Comparison of ENCODE assay signal across 17 mouse cellular contexts in the genomic region with DNA sequence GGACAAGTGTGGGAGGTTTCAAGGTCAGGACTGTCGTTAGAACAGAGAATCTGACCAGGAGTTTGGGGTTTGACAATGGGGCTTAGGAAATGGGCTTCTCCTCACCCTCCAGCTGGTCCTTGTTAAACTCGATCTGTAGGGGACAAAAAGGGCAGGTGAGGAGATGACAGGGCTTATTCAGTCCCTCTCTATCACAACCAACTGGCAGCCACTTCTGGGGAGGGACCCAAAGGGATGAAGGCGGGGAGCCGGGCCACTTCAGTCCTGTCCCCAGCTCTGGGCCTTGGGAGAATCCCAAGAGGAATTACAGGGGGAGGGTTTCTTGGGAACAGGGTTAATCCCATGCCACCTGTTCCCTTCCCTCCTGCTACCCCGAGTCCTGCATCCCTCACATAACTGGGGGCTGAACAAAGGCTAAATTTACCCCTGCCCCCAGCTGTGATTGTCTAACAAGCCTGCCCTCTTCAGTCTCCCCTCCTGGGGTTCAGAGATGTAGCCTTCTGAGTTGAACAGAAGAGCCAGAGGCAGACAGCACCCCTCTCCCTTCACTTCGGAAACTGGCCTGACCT. TPM values are rescaled to one million over a fixed set of nuclear protein-coding genes. Genes with fewer than 3 reads are reported as not detected.
A peak's percentile ranks its signal among the peaks of the same experiment; 100 is the strongest.
DNase-seq lines count a peak whose midpoint lies in the region; ATAC-seq lines count a peak whose summit lies in the region.
"Had no signal": no experiment of that assay in that cellular context is flagged by ENCODE, and none has a peak within 500 bp of the region (broad histone marks: within the 10 kb centered on the region; RNA-seq: fewer than 3 reads in every experiment).

No protein-coding gene starts in this region.

- DNase-seq in heart, adult 9 months (ENCODE audit: low spot score in 2 of 2) = no peak
- no peak for DNase-seq in liver, embryonic 13.5 days
- DNase-seq in embryonic facial prominence, embryonic 10.5 days (ENCODE audit: low spot score) = no peak
- DNase-seq in retina, embryonic 14.5 days (ENCODE audit: low spot score) = no peak
- no peak for DNase-seq in left cerebral cortex, adult 8-10 months (ENCODE audit: low spot score in 2 of 2)
- DNase-seq: gastrocnemius, postnatal 36 days; kidney, postnatal 10 days; left cerebral cortex, postnatal 4 days; retina, postnatal 1 day; thymus, postnatal 36 days had no signal

- no peaks in the 10 kb centered on the region for H3K27me3 ChIP-seq in heart, embryonic 13.5 days (replicated peaks)
- no peaks in the 10 kb centered on the region for H3K27me3 ChIP-seq in liver, embryonic 13.5 days
- no peaks in the 10 kb centered on the region for H3K27me3 ChIP-seq in liver, embryonic 12.5 days (replicated peaks)
- H3K27me3 ChIP-seq in embryonic facial prominence, embryonic 10.5 days (replicated peaks; ENCODE audit: low read depth, poor library complexity, severe bottlenecking) = peaks cover 14% of the 10 kb centered on the region
- H3K27me3 ChIP-seq in limb, embryonic 12.5 days = peaks cover 7% of the 10 kb centered on the region; the same call in 1 of the 2 replicates

- no peak overlapping the region for H3K4me3 ChIP-seq in heart, embryonic 13.5 days
- H3K4me3 ChIP-seq in liver, embryonic 13.5 days (replicated peaks) = no peak overlapping the region
- H3K4me3 ChIP-seq in liver, embryonic 12.5 days = no peak overlapping the region
- H3K4me3 ChIP-seq in embryonic facial prominence, embryonic 10.5 days = peak overlapping the region; percentile 32; the same call in 1 of the 2 replicates
- H3K4me3 ChIP-seq in limb, embryonic 12.5 days (replicated peaks) = no peak overlapping the region
- H3K4me3 ChIP-seq: erythroblast, embryonic 14.5 days had no signal

- H3K36me3 ChIP-seq in heart, embryonic 13.5 days = peaks cover 9% of the 10 kb centered on the region
- peaks cover 7% of the 10 kb centered on the region for H3K36me3 ChIP-seq in liver, embryonic 13.5 days
- peaks cover 8% of the 10 kb centered on the region for H3K36me3 ChIP-seq in liver, embryonic 12.5 days
- peaks cover 10% of the 10 kb centered on the region for H3K36me3 ChIP-seq in embryonic facial prominence, embryonic 10.5 days (replicated peaks)
- H3K36me3 ChIP-seq in limb, embryonic 12.5 days = peaks cover 5% of the 10 kb centered on the region

- H3K9ac ChIP-seq in heart, embryonic 13.5 days = peak overlapping the region; percentile 26
- no peak overlapping the region for H3K9ac ChIP-seq in liver, embryonic 13.5 days
- H3K9ac ChIP-seq in liver, embryonic 12.5 days = no peak overlapping the region
- no peak overlapping the region for H3K9ac ChIP-seq in limb, embryonic 12.5 days (replicated peaks)

- H3K4me2 ChIP-seq in heart, embryonic 13.5 days = no peak overlapping the region
- H3K4me2 ChIP-seq in liver, embryonic 13.5 days = no peak overlapping the region
- H3K4me2 ChIP-seq in liver, embryonic 12.5 days = no peak overlapping the region
- H3K4me2 ChIP-seq in limb, embryonic 12.5 days = no peak overlapping the region

- no peaks in the 10 kb centered on the region for H3K9me3 ChIP-seq in heart, embryonic 13.5 days
- H3K9me3 ChIP-seq in liver, embryonic 13.5 days (replicated peaks) = no peaks in the 10 kb centered on the region
- H3K9me3 ChIP-seq in liver, embryonic 12.5 days (replicated peaks) = no peaks in the 10 kb centered on the region
- H3K9me3 ChIP-seq in embryonic facial prominence, embryonic 10.5 days = no peaks in the 10 kb centered on the region
- no peaks in the 10 kb centered on the region for H3K9me3 ChIP-seq in limb, embryonic 12.5 days

- no peak for ATAC-seq in heart, embryonic 13.5 days (ENCODE audit: extremely low read depth, insufficient number of reproducible peaks, low FRiP score, low TSS enrichment)
- no peak for ATAC-seq in liver, embryonic 13.5 days (ENCODE audit: low read depth)
- ATAC-seq in liver, embryonic 12.5 days = no peak
- ATAC-seq in limb, embryonic 12.5 days (ENCODE audit: insufficient number of reproducible peaks, insufficient read depth, low FRiP score, low TSS enrichment, low read depth) = no peak
- ATAC-seq: activated CD4-positive, CD25-positive, alpha-beta regulatory T cell, adult 4 months; CD4-positive, CD25-positive, alpha-beta regulatory T cell, adult 4 months; inflammation-experienced regulatory T-cells, adult 6 months had no signal

- peak overlapping the region; percentile 51; the same call in 1 of the 2 replicates for H3K27ac ChIP-seq in heart, embryonic 13.5 days (replicated peaks)
- 0 out of 2 replicates have a peak overlapping the region, but pooled peaks have one; percentile 39 for H3K27ac ChIP-seq in liver, embryonic 13.5 days
- H3K27ac ChIP-seq in liver, embryonic 12.5 days = no peak overlapping the region
- H3K27ac ChIP-seq in embryonic facial prominence, embryonic 10.5 days (replicated peaks) = no peak overlapping the region
- H3K27ac ChIP-seq in limb, embryonic 12.5 days = peak overlapping the region; percentile 9; the same call in 1 of the 2 replicates

- 30% methylated on average over 6 of the region's 6 CpGs for WGBS in heart, embryonic 13.5 days
- WGBS in liver, embryonic 13.5 days (ENCODE audit: insufficient replicate concordance) = 63% methylated on average over 6 of the region's 6 CpGs
- WGBS in liver, embryonic 12.5 days (ENCODE audit: insufficient replicate concordance) = 62% methylated on average over 6 of the region's 6 CpGs
- WGBS in embryonic facial prominence, embryonic 10.5 days = 33% methylated on average over 6 of the region's 6 CpGs
- WGBS in limb, embryonic 12.5 days = 35% methylated on average over 6 of the region's 6 CpGs

- H3K4me1 ChIP-seq in heart, embryonic 13.5 days = peaks cover 55% of the 10 kb centered on the region
- H3K4me1 ChIP-seq in liver, embryonic 13.5 days (replicated peaks) = peaks cover 76% of the 10 kb centered on the region
- peaks cover 57% of the 10 kb centered on the region for H3K4me1 ChIP-seq in liver, embryonic 12.5 days
- peaks cover 61% of the 10 kb centered on the region for H3K4me1 ChIP-seq in embryonic facial prominence, embryonic 10.5 days
- peaks cover 25% of the 10 kb centered on the region for H3K4me1 ChIP-seq in limb, embryonic 12.5 days (replicated peaks)

RNA-seq across cellular contexts. Expression of gene Myl6b, which starts 1.9 kb away (rescaled TPM):
- polyA plus RNA-seq in heart, embryonic 13.5 days (2015; fragmentation: Nextera tagmentation; extraction: Ambion mirVana) = 3.2 and 4.5 TPM in 2 replicates
- 1.2 and 1.3 TPM in 2 replicates for polyA plus RNA-seq in liver, embryonic 13.5 days (2015; fragmentation: Nextera tagmentation; extraction: Ambion mirVana)
- 1.3 and 1.6 TPM in 2 replicates for polyA plus RNA-seq in liver, embryonic 12.5 days (2016; fragmentation: Nextera tagmentation; extraction: Ambion mirVana)
- polyA plus RNA-seq in embryonic facial prominence, embryonic 10.5 days (2016; fragmentation: Nextera tagmentation; extraction: Ambion mirVana) = 2.3 and 3.1 TPM in 2 replicates
- 3.2 and 3.4 TPM in 2 replicates for polyA plus RNA-seq in limb, embryonic 12.5 days (2016; fragmentation: Nextera tagmentation; extraction: Ambion mirVana)
- 10 to 100 TPM; 29.9 to 33.3 (median 32.4) TPM for total RNA-seq in left cerebral cortex, adult 8-10 months (2022)

RNA-seq across cellular contexts. Expression of gene Myl6, which starts 2.6 kb away (rescaled TPM):
- polyA plus RNA-seq in heart, embryonic 13.5 days (2015; fragmentation: Nextera tagmentation; extraction: Ambion mirVana) = 1,202 and 1,344 TPM in 2 replicates
- polyA plus RNA-seq in liver, embryonic 13.5 days (2015; fragmentation: Nextera tagmentation; extraction: Ambion mirVana) = 498 and 524 TPM in 2 replicates
- 533 and 540 TPM in 2 replicates for polyA plus RNA-seq in liver, embryonic 12.5 days (2016; fragmentation: Nextera tagmentation; extraction: Ambion mirVana)
- 733 and 768 TPM in 2 replicates for polyA plus RNA-seq in embryonic facial prominence, embryonic 10.5 days (2016; fragmentation: Nextera tagmentation; extraction: Ambion mirVana)
- polyA plus RNA-seq in limb, embryonic 12.5 days (2016; fragmentation: Nextera tagmentation; extraction: Ambion mirVana) = 827 and 868 TPM in 2 replicates
- 100 to 1,000 TPM; 555 to 620 (median 586) TPM for total RNA-seq in left cerebral cortex, adult 8-10 months (2022)

RNA-seq across cellular contexts. Expression of gene Esyt1, which starts 29.1 kb away (rescaled TPM):
- 17.2 and 17.3 TPM in 2 replicates for polyA plus RNA-seq in heart, embryonic 13.5 days (2015; fragmentation: Nextera tagmentation; extraction: Ambion mirVana)
- polyA plus RNA-seq in liver, embryonic 13.5 days (2015; fragmentation: Nextera tagmentation; extraction: Ambion mirVana) = 9.9 and 10.6 TPM in 2 replicates
- polyA plus RNA-seq in liver, embryonic 12.5 days (2016; fragmentation: Nextera tagmentation; extraction: Ambion mirVana) = 15.0 and 16.0 TPM in 2 replicates
- 11.9 and 13.6 TPM in 2 replicates for polyA plus RNA-seq in embryonic facial prominence, embryonic 10.5 days (2016; fragmentation: Nextera tagmentation; extraction: Ambion mirVana)
- 18.5 and 19.9 TPM in 2 replicates for polyA plus RNA-seq in limb, embryonic 12.5 days (2016; fragmentation: Nextera tagmentation; extraction: Ambion mirVana)
- 10 to 100 TPM; 11.9 to 13.7 (median 12.8) TPM for total RNA-seq in left cerebral cortex, adult 8-10 months (2022)

RNA-seq across cellular contexts. Expression of gene Smarcc2, which starts 37.5 kb away (rescaled TPM):
- polyA plus RNA-seq in heart, embryonic 13.5 days (2015; fragmentation: Nextera tagmentation; extraction: Ambion mirVana) = 55.2 and 57.1 TPM in 2 replicates
- 18.5 and 30.1 TPM in 2 replicates for polyA plus RNA-seq in liver, embryonic 13.5 days (2015; fragmentation: Nextera tagmentation; extraction: Ambion mirVana)
- 34.9 and 40.3 TPM in 2 replicates for polyA plus RNA-seq in liver, embryonic 12.5 days (2016; fragmentation: Nextera tagmentation; extraction: Ambion mirVana)
- 77.3 and 85.9 TPM in 2 replicates for polyA plus RNA-seq in embryonic facial prominence, embryonic 10.5 days (2016; fragmentation: Nextera tagmentation; extraction: Ambion mirVana)
- 105 and 120 TPM in 2 replicates for polyA plus RNA-seq in limb, embryonic 12.5 days (2016; fragmentation: Nextera tagmentation; extraction: Ambion mirVana)
- total RNA-seq in left cerebral cortex, adult 8-10 months (2022) = 100 to 1,000 TPM; 262 to 275 (median 268) TPM

RNA-seq across cellular contexts. Expression of gene Zc3h10, which starts 51.0 kb away (rescaled TPM):
- polyA plus RNA-seq in heart, embryonic 13.5 days (2015; fragmentation: Nextera tagmentation; extraction: Ambion mirVana) = 7.6 and 9.4 TPM in 2 replicates
- polyA plus RNA-seq in liver, embryonic 13.5 days (2015; fragmentation: Nextera tagmentation; extraction: Ambion mirVana) = 6.2 and 7.1 TPM in 2 replicates
- 7.7 and 8.1 TPM in 2 replicates for polyA plus RNA-seq in liver, embryonic 12.5 days (2016; fragmentation: Nextera tagmentation; extraction: Ambion mirVana)
- 15.9 and 17.4 TPM in 2 replicates for polyA plus RNA-seq in embryonic facial prominence, embryonic 10.5 days (2016; fragmentation: Nextera tagmentation; extraction: Ambion mirVana)
- 18.1 and 21.4 TPM in 2 replicates for polyA plus RNA-seq in limb, embryonic 12.5 days (2016; fragmentation: Nextera tagmentation; extraction: Ambion mirVana)
- total RNA-seq in left cerebral cortex, adult 8-10 months (2022) = 10 to 100 TPM; 11.7 to 16.1 (median 14.8) TPM

Comparison
In these comparisons a context has a peak if more than half of its experiments do, and no peak if none do; other contexts are left out.
1. H3K27ac ChIP-seq: peak in heart, embryonic 13.5 days (single experiment), liver, embryonic 13.5 days (single experiment) and limb, embryonic 12.5 days (single experiment); none in liver, embryonic 12.5 days (single experiment) and embryonic facial prominence, embryonic 10.5 days (single experiment).